Mouse (Mus musculus) kidney, adult 8-10 months (tissue): ENCODE data around the gene Sstr2.

Experiments used
- DNase-seq, 2 experiments: peaks; one replicate each; pipeline ENCODE4 v3.0.0; 2022

Sstr2 gene

DNA sequence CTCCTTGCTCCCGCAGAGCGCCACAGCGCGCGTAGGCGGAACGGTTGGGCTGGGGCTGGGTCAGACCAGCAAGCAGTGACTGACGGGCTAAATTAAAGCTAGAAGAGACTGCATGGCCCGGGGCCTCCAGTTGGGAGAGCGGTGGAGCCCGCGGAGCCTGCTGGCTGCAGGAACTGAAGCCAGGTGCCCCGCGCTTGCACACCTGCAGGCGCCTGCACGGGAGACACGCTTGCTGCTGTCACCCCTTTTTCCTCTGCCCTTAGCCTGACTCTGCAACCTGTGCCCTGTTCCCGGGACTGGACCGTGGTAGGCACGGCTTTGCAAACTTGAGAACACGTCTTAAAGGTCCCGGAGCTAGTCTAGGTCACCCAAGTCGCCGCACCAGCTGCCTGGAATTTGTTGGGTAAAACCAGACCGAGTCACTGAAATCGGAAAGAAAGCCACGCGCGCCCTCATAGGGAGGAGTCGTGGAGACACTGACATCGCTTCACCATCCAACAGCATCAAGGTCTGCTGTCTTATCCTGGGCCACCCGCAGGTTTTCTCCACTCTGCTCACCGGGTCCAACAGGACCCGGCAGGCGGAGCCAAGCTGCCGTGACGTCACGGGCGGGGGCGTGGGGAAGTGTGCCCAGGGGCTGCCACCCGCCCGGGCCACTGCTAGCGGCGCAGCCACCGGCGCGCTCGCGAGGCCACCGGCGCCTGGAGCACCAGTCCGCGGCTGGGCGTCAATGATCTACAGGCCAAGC lies at the start of gene Sstr2:
TSS of gene Sstr2 (plus strand) at position 671 of the 748 bp plus-strand sequence.
- peak; percentile 67 to 77 for DNase-seq

DNA sequence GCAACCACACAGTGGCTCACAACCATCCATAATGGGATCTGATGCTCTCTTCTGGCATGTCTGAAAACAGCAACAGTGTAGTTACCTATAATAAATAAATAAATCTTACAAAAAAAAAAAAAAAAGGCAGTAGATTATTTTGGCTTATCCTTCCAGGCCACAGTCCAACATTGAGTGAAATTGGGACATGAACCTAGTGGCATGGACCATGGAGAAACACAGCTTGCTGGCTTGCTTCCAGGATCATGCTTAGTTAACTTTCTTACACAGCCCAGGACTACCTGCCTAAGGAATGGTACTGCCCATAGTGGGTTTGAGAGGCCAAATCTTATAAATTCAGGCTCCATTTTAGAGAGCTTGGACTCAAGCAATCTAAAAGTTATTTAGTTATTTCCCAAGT lies 47.5 kb upstream of the Sstr2 start:
- no peak for DNase-seq

GRCm38 (mm10) chr11:113572641-113573040 lies 46.5 kb upstream of the Sstr2 start:
- no peak for DNase-seq

DNA sequence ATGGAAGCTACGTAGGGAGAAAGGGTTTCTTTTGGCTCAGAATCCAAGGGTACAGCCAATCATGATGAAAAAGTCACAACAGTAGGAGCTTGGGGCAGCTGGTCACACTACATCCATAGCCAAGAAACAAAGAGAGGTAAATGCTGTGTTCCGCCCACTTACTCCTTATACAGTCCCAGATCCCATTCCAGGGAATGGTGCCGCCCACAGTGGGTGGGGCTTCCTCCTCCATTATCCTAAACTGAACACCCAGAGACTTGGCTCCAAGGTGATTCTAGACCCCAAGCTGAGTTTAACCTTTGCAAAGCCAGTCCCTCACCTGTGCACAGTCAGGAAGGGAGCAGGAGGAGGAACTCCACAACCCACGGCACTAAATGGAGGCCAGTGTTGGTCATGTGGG lies 41.9 kb upstream of the Sstr2 start:
- DNase-seq: no peak

DNA sequence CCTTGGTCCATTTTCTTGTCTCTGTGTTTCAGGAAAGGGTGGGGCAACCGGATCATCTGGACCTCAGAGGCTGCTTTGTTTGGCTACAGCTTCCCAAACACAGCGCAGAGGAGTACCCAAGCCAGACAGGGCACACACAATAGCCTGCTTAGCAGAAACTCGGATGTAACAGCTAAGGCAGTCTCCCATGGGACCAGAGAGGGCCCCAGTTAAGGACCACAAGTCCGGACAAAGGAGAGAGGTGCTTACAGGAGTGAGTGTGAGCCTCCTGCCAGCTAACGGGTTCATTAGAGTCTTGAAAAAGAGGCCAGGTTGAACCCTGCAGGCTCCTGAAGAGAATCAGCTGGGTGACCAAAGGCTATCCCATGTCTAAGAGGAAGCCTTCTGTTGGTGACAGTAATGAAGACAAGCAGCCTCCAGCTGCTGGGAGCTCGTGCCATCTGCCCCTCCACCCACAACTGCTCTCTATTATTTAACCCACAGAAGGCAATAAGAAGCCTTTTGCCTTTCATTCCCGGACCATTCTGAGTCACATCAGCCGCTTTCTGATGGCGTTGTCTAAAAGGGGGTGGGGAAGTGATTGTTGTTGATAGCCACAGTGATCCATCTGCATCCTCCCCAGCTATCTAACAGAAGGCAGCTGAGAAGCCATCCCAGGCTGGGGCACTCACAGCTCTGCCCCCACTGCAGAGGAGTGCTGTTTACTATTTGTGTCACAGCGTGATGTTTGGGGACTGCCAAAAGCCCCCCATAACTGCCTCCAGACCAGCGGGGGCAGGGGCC lies 35.1 kb upstream of the Sstr2 start:
- no peak for DNase-seq

GRCm38 (mm10) chr11:113586423-113586822 lies 32.7 kb upstream of the Sstr2 start:
- no peak for DNase-seq

GRCm38 (mm10) chr11:113588936-113589335 lies 30.2 kb upstream of the Sstr2 start:
- DNase-seq: no peak

- no peak for DNase-seq
Observed at GRCm38 (mm10) chr11:113595144-113595543, 24.0 kb upstream of the Sstr2 start.

DNA sequence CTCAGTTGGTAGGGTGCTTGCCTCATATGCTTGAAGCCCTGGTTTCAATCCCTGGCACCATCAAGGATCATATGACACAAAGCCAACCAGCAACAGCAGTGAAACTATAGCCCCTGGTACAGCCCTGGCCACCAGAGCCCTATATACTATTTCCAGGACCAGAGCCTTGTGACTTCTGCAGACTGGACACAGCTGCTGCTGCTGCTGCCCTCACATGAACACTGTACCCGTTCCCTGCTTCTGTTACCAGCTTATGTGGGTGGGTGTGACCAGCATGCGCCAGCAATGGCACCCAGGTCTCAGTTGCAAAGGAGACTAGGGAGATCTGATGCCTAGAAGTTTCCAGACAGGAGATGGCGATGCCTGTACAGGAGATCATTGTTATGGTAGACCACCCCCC lies 21.5 kb upstream of the Sstr2 start:
- no peak for DNase-seq

GRCm38 (mm10) chr11:113600526-113601245 lies 18.5 kb upstream of the Sstr2 start:
- DNase-seq: peak; percentile 31 to 47

GRCm38 (mm10) chr11:113601616-113602343 lies 17.4 kb upstream of the Sstr2 start:
- no peak for DNase-seq

- no peak for DNase-seq
Observed at GRCm38 (mm10) chr11:113607556-113607955, 11.6 kb upstream of the Sstr2 start.

- DNase-seq: peak in 1 of 2 experiments; percentile 45
Observed at GRCm38 (mm10) chr11:113609581-113609980, 9.6 kb upstream of the Sstr2 start.

DNA sequence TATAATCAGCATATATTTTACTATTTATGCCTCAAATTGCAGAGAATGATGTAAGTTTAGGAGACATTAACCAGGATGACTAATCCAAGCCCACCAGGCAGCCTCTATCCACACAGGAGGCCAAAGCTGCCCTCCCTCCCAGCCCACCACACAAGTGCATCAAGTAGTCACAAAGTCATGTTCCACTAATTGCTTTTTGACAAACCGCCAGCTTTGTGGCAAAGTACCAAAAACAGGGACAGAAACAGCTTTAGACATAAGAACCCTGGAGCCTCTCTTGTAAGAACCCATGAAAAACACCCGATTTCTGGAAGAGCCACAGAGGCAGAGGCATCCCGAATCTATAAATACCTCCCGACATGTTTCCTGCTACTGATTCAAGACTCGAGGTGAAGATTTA lies 8.9 kb upstream of the Sstr2 start:
- peak; percentile 31 to 43 for DNase-seq

DNA sequence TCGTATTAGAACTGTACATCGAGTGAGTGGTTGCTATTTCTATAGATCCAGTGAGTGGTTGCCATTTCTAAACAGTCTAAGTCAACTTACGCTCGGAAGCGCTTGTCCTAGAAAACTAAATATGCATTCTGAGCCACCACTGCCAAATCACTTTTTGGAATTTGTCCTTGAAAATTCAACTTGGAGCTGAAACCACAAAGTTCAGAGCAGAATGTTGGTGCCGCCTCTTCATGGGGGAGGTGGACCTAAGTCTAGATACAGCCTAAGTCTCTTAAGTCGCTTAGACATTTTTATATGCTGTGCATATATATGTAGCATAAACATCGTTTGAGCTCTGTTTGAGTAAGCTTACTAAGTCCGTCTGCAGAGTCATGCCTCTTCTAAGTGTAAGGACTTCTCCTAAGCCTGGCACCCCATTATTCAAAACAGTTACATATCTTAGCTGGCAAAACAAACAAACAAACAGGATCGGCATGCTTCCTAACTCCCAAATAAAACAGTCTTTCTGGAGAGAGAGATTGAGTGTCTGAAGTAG lies 8.0 kb upstream of the Sstr2 start:
- no peak for DNase-seq

- DNase-seq: peak in 1 of 2 experiments; percentile 44
Observed at GRCm38 (mm10) chr11:113611664-113612611, 7.2 kb upstream of the Sstr2 start.

DNA sequence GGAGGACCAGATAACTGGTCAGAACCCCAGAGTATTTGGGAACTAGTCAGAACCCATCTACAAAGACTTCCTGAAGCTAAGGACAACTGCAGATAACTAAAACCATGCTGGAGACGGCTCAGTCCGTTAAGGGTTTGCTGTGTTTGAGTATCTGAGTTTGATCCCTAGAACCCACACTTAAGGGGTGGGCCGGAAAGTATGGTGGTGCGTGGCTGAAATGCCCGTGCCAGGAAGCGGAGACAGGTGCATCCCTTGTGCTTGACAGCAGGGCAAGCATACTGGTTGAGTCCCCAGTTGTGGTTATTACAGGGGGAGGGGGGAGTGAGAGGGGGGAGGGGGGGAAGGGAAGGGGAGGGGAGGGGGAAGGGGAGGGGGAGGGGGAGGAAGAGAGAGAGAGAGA lies 4.7 kb upstream of the Sstr2 start:
- DNase-seq: no peak

DNA sequence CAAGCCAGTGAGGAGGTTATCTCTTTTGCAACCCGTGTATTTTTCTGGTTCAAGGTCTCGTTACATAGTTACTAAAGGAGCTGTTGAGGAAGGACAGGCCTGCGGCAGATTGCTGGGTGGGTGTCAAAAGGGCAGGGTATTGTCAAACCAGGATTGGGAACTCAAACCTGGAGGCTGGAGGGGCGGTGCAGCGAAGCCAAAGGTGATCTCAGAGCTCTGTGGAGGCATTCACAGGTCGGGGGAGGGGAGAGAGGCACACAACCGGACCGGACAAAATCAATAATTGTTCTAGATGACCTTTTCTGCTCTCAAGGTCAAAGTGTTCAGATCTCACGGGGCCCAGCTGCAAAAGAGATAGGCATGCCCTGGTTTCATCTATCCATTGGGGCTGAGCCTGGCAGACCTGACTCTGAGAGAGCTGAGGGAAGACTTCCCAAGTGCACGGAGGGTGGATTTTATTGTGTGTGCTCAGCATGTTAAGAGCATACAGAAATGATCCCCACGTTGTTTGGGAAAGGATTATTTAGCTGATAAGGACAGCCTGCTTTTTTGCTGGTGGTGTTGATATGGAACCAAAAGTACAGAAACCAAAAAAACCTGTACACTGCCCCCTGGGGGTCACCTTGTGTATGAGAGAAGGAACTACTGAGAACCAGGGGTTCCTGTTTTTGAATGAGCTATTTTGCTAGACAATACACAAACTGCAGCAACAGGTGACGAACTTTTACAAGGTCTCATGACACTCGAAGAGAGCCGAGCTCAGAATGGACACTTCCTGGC lies 1.8 kb upstream of the Sstr2 start:
- DNase-seq: peak; percentile 24 to 72

GRCm38 (mm10) chr11:113618303-113618671 lies 855 bp upstream of the Sstr2 start:
- no peak for DNase-seq

DNA sequence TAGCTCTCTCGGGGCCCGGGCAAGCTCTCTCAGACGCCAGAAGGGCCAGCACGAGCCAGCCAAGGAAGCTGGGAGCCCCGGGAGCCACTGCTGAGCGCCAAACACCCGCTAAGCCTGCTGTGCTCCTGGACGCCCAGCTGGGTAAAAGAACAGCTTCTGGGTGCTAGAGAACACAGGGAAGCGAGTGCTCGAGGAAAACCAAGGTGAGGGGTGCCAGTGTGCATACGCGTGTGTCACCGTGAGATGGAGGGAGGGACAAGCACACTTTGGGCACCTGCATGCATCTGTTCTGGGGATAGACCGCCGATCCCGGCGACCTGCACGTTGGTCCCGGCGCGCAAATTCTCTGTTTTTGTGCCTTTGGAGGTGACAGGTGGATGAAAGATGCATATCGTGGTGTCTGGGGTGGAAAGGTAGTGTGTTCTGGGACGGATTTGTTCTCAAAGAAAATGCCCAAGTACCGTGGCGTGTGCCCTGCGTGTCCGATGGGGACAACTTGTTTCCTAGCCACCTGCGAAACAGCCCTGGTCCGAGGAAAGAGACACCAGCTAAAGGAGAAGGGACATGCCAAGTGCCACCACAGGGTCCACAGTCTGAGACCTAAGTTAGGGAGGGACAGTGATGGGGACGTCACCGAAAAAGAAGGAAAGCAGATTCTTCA lies 408 bp downstream of the Sstr2 start:
- DNase-seq: no peak
